Mouse (Mus musculus): ENCODE data around the gene Dusp27. TPM values are rescaled to one million over a fixed set of nuclear protein-coding genes. Genes with fewer than 3 reads are reported as not detected.

Gene Dusp27
- polyA plus RNA-seq (2015; fragmentation: Nextera tagmentation; extraction: Ambion mirVana), result 0.81 and 0.95 TPM in 2 replicates

DNA sequence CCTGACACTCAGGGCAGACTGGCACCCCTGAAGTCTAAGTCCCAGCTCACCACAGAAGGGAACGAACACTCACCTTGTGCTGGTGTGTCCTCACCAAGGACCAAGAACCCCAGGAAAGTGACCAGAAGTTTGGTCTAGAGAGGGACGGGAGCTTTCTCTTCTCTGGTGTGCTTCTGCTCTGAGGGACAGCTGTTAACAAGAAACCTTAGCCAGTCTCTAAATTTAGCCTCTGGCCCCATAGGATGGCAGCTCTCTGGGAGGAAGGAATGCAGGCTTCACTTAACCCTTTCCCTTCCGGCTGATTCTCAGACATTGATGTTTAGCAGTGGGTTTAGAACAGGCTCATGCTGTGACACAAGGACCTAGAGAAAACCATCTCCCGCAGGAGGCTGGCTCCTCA is at the start of gene Dusp27:
Gene Dusp27 (minus strand): TSS at position 204 of the 400 bp plus-strand sequence.

DNA sequence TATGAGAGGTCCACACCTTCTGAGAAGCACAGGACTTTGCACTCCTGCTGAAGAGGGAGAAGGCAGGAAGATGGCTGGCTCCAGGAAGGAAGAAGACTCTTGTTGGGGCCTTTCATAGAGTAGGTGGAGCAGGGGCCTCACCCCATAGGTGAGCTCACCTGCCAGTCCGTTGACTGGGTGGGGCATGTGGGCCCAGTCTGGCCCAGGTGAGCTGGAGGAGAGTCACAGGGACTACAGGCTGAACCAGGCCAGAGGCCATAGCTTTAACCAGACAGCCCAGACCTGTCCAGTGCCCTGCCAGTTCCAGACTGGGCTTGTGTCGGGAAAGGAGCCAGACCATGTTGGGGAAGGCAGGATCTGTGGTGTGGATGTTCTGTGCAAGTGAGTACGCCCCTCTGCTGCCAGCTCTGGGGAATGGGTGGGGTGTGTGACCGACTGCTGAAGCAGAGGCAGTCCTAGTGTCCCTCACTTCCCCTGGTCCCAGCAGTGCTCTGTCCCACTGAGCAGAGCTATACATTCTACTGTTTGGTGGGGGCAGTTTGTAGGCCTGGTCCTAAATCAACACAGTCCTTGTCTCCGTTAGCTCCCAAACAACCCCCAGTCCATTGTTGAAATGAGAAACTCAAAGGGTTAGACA is 2.6 kb upstream of the Dusp27 start, which contains the start of gene Gpa33:
Gene Gpa33 (plus strand): TSS at position 15 of the 637 bp plus-strand sequence.

Other genes starting within 250 kb of the Dusp27 start
- 8.4 and 10.1 TPM in 2 replicates for gene Pou2f1, start 125.2 kb downstream of the Dusp27 start, polyA plus RNA-seq (2015; fragmentation: Nextera tagmentation; extraction: Ambion mirVana)
- not detected in 2 replicates for gene Gpa33, start 2.3 kb upstream of the Dusp27 start, polyA plus RNA-seq (2015; fragmentation: Nextera tagmentation; extraction: Ambion mirVana)
- gene Mael, start 110.8 kb upstream of the Dusp27 start, polyA plus RNA-seq (2015; fragmentation: Nextera tagmentation; extraction: Ambion mirVana), result not detected in 2 replicates
- gene Ildr2, start 126.2 kb upstream of the Dusp27 start, polyA plus RNA-seq (2015; fragmentation: Nextera tagmentation; extraction: Ambion mirVana), result 0.55 and 0.73 TPM in 2 replicates

All from spleen, postnatal 0 days (tissue).